Mouse (Mus musculus) kidney, postnatal 0 days (tissue): Measurements from ENCODE around the gene Gp1ba. TPM values are rescaled to one million over a fixed set of nuclear protein-coding genes. Genes with fewer than 3 reads are reported as not detected.

Experiments
- ATAC-seq: fragments of 200-750 bp; cut with Nextera tagmentation; replicated peaks from 2 replicates; pipeline ENCODE4 v1.8.0; 2017; ENCODE audit warnings: low read depth, moderate number of reproducible peaks, moderate TSS enrichment, moderate library complexity; ENCODE audit not compliant: low FRiP score
- DNase-seq: peaks from one replicate; pipeline ENCODE4 v3.0.0-alpha.2; 2016; ENCODE audit warnings: low spot score
- H3K27ac ChIP-seq: fragments of 300-500 bp; sonication (generic); 2 replicates; pipeline ENCODE4 v1.5.1; 2014; ENCODE audit warnings: mild to moderate bottlenecking
- H3K27me3 ChIP-seq: fragments of 300-500 bp; sonication (generic); 2 replicates; pipeline ENCODE4 v1.6.1; 2014; ENCODE audit warnings: low read length, mixed read lengths; ENCODE audit not compliant: insufficient read depth
- H3K36me3 ChIP-seq: fragments of 300-500 bp; sonication (generic); 2 replicates; pipeline ENCODE4 v1.6.1; 2014; ENCODE audit warnings: low read length, mixed read lengths; ENCODE audit not compliant: insufficient read depth
- H3K4me1 ChIP-seq: fragments of 300-500 bp; sonication (generic); replicated peaks from 2 replicates; pipeline ENCODE4 v1.6.1; 2014; ENCODE audit warnings: antibody characterized with exemption, low read length, mixed read lengths; ENCODE audit not compliant: insufficient read depth
- H3K4me2 ChIP-seq: fragments of 300-500 bp; sonication (generic); 2 replicates; pipeline ENCODE4 v1.6.1; 2014; ENCODE audit warnings: mild to moderate bottlenecking, low read length, moderate library complexity, mixed read lengths
- H3K4me3 ChIP-seq: fragments of 300-500 bp; sonication (generic); replicated peaks from 2 replicates; pipeline ENCODE4 v1.5.1; 2014; ENCODE audit warnings: low read depth, low read length
- H3K9ac ChIP-seq: fragments of 300-500 bp; sonication (generic); 2 replicates; pipeline ENCODE4 v1.6.1; 2014; ENCODE audit warnings: low read depth, low read length
- H3K9me3 ChIP-seq: fragments of 300-500 bp; sonication (generic); replicated peaks from 2 replicates; pipeline ENCODE4 v1.6.1; 2016; ENCODE audit warnings: low read length, inconsistent platforms, mixed read lengths
- CTCF ChIP-seq: IDR thresholded peaks from 2 replicates; pipeline ENCODE4 v1.5.1; 2016; ENCODE audit warnings: antibody characterized with exemption, low read depth, mild to moderate bottlenecking, moderate library complexity
- WGBS: fragments of 180-500 bp; shearing (Covaris S2); extraction: QIAGEN DNeasy Blood & Tissue Kit; methylation state at CpG from one replicate; pipeline ENCODE4 v1.1.7; 2014; 5-methylcytosine and 5-hydroxymethylcytosine counted together
- polyA plus RNA-seq: library from polyadenylated mRNA; unstranded; fragments of >200 nt; fragmentation: Nextera tagmentation; extraction: Ambion mirVana; gene quantifications from 2 replicates; pipeline ENCODE4 v1.2.1, GENCODE M21; 2015

Gp1ba gene
- polyA plus RNA-seq, 1 experiment from 2014 or later, result 0.16 TPM

DNA sequence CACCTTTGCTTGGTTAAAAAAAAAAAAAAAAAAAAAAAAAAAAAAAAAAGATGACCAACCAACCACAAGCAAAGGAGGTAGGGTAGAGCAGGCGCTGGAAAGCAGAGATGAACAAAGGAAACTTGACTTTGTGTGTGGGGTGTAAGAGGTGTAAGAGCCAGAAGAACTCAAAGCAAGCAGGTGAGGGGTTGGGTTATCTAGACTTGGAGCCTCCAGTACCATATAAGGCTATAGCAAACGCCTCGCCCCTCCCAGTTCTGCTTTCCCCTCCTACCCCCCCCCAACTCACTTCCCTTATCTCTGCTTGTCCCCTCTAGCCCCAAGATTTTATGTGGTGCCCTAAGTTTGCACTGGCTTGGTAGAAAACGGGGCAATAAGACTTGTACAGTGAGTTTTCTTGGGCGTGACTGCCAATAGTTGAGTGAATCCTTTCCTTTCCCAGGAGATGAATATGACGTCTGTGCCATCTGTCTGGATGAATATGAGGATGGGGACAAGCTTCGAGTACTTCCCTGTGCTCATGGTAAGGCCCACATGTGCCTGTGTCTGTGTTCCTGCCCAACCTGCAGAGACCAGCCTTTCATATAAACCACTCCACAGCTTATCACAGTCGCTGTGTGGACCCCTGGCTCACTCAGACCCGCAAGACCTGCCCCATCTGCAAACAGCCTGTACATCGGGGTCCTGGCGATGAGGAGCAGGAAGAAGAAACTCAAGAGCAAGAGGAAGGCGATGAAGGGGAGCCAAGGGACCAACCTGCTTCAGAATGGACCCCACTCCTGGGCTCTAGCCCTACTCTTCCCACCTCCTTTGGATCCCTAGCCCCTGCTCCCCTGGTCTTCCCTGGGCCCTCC lies 11.6 kb downstream of the Gp1ba start:
- Histone ChIP-seq H3K27ac (no peak overlapping the region), H3K9ac (no peak overlapping the region), H3K4me3 (no peak overlapping the region), H3K9me3 (no peaks in the 10 kb centered on the region), H3K4me2 (peak overlapping the region; percentile 16; the same call in 1 of the 2 replicates), H3K36me3 (peaks cover 38% of the 10 kb centered on the region), H3K4me1 (peaks cover 16% of the 10 kb centered on the region; the same call in 1 of the 2 replicates), H3K27me3 (no peaks in the 10 kb centered on the region)
- 72% methylated on average over 12 of the region's 12 CpGs for WGBS
- ATAC-seq, result no peak
- TF ChIP-seq CTCF, result no peak
- peak; percentile 5 for DNase-seq

DNA sequence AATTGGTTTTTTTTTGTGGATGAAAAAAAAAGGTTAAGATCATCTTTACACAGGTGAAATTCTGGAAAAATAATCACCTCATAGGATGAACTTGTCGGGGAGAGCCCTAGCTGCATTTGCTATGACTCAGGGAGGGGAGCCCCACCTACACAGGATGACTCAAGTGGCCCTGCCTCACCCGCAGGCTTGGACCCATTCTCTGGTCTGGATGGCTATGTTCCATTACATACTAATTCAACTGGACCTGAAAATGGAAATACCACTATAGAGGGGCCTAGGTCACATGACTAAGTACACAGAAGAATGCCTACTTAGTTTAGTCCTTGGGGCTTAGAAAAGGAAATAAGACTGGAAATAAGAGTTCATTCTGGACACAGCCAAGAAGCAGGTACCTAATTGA lies 12.5 kb downstream of the Gp1ba start:
- peaks cover 17% of the 10 kb centered on the region for H3K4me1 ChIP-seq
- no peak overlapping the region for H3K4me3 ChIP-seq
- TF ChIP-seq CTCF, result no peak
- no peak for ATAC-seq
- H3K27ac ChIP-seq, result no peak overlapping the region
- no peaks in the 10 kb centered on the region for H3K27me3 ChIP-seq
- peaks cover 38% of the 10 kb centered on the region for H3K36me3 ChIP-seq
- H3K9me3 ChIP-seq, result no peaks in the 10 kb centered on the region
- H3K9ac ChIP-seq, result no peak overlapping the region
- WGBS, result 63% methylated on average over 2 of the region's 2 CpGs
- H3K4me2 ChIP-seq, result no peak overlapping the region
- DNase-seq, result no peak

DNA sequence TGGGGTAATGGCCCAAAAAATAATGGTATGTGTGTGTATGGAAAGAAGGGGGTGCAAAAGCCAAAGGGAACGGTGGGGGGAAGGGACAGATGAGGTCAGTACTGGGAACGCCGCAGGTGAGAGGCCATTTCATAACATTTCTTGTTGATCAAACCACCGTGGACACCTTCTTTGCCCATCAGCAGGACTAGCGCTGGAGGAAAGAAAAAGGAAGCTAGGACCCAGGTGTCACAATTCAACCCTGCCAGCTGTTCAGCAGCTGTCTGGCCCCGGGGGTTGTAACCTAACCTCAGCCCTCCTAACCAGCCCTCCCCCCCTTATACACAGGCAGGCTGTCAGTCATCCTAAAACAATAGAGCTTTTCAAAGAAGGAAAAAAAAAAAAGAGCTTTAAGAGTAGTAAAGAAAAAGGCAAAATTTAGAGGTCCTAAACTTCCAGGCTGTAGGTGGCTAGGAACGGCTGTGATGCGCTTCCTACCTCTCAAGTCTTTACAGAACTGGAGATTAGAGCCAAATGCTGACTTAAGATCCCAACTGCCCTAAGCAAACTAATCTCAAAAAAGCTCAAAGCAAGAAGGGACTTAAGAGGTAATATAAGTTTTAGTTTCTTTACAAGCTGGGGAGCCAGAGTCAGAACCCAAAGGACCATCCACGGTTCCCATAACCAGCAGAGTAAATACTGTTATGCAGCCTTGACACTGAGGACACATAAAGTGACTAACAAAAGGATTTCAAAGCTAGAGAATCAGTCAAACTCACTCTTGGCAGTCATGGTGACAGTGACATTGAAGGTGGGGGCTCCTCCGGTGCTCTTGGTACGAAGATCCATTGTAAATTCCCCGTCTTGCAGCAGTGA lies 13.3 kb downstream of the Gp1ba start:
- DNase-seq (peak; percentile 15), ATAC-seq (no peak)
- peaks cover 38% of the 10 kb centered on the region for H3K36me3 ChIP-seq
- H3K4me3 ChIP-seq, result peak overlapping the region; percentile 91
- no peaks in the 10 kb centered on the region for H3K27me3 ChIP-seq
- WGBS, result 42% methylated on average over 12 of the region's 12 CpGs
- H3K4me2 ChIP-seq, result peak overlapping the region; percentile 90
- peak overlapping the region; percentile 98 for H3K9ac ChIP-seq
- 0 out of 2 replicates have a peak overlapping the region, but pooled peaks have one; percentile 31 for H3K27ac ChIP-seq
- TF ChIP-seq CTCF, result no peak
- H3K9me3 ChIP-seq, result no peaks in the 10 kb centered on the region
- peaks cover 23% of the 10 kb centered on the region for H3K4me1 ChIP-seq

GRCm38 (mm10) chr11:70652884-70653344 lies 14.0 kb downstream of the Gp1ba start:
- Histone ChIP-seq H3K27me3 (no peaks in the 10 kb centered on the region), H3K4me1 (peaks cover 29% of the 10 kb centered on the region), H3K9me3 (no peaks in the 10 kb centered on the region), H3K4me3 (peak overlapping the region; percentile 91), H3K36me3 (peaks cover 38% of the 10 kb centered on the region), H3K27ac (peak overlapping the region; percentile 99), H3K4me2 (peak overlapping the region; percentile 90), H3K9ac (peak overlapping the region; percentile 98)
- DNase-seq (no peak), ATAC-seq (no peak)
- 30% methylated on average over 6 of the region's 6 CpGs for WGBS
- no peak for TF ChIP-seq CTCF

DNA sequence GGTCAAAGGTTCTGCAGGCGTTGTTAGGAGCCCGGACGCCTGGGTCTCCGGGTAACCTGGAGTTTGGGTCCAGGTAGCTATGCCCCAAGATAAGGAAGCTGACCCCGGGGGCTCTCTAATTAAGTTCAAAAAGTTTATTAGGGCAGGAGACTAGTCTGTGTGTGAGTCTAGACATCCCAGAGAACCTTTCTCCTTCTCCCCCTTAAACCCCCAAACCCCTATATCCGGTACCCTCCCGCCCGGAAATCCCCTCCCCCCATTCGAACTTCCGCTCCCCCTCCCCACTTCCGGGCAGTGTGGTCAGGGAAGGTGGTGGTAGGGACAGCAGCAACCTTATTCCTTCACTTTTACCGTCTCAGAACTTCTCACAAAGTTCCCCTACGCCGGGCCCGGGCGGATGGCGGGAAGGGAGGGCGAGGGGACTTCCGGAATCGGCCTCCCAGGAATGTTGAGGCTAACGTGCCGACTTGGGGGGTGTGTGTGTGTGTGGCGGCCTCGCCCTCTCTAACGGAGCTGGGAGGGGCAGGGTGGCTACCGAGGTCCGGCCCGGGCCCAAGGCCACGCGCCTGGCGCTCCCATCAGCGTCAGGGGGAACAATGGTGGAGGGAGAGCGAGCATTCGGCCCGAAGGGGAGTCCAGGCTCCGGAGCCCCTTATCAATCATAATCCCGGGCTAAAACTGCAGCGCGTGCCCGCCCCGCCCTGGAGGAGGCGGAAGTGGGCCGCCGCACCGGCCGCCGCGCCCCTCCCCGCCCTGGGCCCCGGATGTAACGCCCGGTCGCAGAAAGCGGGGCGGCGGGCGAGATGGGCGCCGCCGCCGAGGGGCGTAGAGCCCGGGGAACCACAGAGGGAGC lies 14.6 kb downstream of the Gp1ba start:
- TF ChIP-seq CTCF, result no peak

More for the DNA sequence above, 14.6 kb downstream of the Gp1ba start:
- ATAC-seq (peak; percentile 37), DNase-seq (peak; percentile 85)
- H3K4me2 ChIP-seq, result peak overlapping the region; percentile 90
- H3K27ac ChIP-seq, result peak overlapping the region; percentile 99
- H3K4me3 ChIP-seq, result peak overlapping the region; percentile 91
- peaks cover 37% of the 10 kb centered on the region for H3K36me3 ChIP-seq
- H3K9me3 ChIP-seq, result no peaks in the 10 kb centered on the region
- H3K9ac ChIP-seq, result peak overlapping the region; percentile 98
- under 1% methylated on average over 60 of the region's 63 CpGs for WGBS
- H3K27me3 ChIP-seq, result no peaks in the 10 kb centered on the region
- peaks cover 29% of the 10 kb centered on the region for H3K4me1 ChIP-seq
